Mouse (Mus musculus) erythroblast, adult 5-6 weeks (primary cell): ENCODE measurements around the gene Podnl1. TPM values are rescaled to one million over a fixed set of nuclear protein-coding genes. Genes with fewer than 3 reads are reported as not detected.

Experiments used
- ATAC-seq: replicated peaks from 2 replicates; pipeline ENCODE4 v1.8.0; 2016; ENCODE audit warnings: moderate number of reproducible peaks, mild to moderate bottlenecking, moderate TSS enrichment, inconsistent platforms; ENCODE audit not compliant: poor library complexity, low FRiP score, severe bottlenecking
- total RNA-seq, 2 experiments: library from RNA; stranded (forward) in 1 of 2; stranded (reverse) in 1 of 2; fragments of 150-400 nt in 1 of 2; fragments of 200-764, 138-1000 nt in 1 of 2; gene quantifications; 2 replicates each; pipeline versions ENCODE4 v1.2.3 to v1.2.4; 2015 to 2017; ENCODE audit warnings: low replicate concordance in 2 of 2

Podnl1 gene
- total RNA-seq, 2 experiments from 2014 or later, result not detected

DNA sequence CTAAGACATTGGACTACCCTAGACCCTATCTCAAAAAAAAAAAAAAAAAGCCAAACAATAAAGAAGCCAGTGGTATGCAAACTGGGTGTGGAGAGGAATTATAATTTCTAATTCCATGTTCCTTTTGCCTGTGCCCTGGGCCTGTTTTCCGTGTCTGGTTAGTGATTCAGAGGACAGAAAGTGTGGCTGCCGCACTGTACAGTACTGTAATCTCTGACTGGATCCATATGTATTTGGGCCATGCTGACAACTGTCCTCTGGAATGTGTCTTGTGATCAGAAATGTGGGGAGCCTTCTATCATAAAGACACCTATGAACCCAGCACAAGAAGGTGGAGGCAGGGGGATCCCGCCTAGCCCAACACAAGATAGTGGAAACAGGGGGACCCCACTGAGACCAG is 3.6 kb upstream of the Podnl1 start:
- ATAC-seq, result no peak

DNA sequence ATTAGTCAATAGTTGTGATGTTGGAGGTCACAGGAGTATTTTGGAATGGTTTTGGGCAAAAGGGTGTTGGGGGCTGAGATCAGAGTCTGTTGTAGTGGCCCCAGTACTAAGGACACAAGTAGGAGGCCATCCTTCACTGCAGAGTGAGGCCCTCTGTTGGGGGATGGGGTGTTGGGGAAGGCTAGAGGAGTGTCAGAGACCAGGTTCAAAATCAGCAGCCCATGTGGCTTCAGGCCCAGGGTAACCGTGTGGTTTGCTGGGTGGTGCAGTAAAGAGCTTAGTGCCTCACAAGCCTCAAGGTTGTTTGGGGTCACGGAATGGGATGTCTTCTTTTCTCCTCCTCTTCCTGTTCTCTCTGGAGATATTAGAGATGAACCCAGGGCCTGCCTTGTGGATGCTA is 953 bp downstream of the Podnl1 start:
- ATAC-seq, result no peak

DNA sequence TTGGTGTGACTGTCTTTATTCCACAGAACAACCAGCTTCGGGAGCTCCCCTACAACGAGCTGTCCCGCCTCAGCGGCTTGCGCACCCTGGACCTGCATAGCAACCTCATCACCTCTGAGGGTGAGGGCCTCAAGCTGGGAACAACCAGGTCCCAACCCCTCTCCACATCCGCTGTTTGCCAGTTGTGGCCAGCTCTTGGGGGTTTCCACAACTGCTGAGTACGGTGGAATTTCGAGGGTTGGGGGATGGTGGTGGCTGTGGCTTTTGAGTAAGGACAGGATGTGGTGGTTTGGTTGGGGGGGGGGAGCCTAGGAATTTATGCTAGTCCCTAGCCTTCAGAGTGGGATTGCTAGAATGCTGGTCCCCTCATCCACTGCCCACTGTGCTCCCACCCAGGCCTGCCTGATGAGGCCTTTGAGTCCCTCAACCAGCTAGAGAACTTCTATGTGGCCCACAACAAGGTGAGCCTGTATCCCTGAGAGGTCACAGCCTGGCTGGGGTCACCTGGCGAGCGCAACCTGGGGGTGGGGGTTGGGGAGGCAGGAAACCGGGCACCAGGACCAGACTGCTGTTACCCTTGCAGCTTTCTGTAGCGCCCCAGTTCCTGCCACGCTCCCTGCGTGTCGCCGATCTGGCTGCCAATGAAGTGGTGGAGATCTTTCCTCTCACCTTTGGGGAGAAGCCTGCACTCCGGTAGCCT is 1.6 kb downstream of the Podnl1 start:
- no peak for ATAC-seq

DNA sequence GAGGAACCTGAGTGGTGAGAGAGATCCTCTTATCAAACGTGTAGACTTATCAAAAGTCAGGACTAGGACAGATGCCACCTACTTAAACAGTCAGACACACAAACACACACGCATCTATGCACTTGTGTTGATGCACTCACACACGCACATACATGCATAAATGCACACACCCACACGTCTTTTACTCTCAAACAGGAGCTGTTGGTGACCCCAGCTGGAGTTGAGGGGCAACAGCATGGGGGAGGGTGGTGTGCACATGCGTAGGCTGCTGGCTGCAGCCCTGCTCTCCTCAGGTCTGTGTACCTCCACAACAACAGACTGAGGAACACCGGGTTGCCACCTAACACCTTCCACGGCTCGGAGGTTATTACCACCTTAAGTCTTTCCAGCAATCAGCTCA is 2.5 kb downstream of the Podnl1 start:
- ATAC-seq, result no peak

DNA sequence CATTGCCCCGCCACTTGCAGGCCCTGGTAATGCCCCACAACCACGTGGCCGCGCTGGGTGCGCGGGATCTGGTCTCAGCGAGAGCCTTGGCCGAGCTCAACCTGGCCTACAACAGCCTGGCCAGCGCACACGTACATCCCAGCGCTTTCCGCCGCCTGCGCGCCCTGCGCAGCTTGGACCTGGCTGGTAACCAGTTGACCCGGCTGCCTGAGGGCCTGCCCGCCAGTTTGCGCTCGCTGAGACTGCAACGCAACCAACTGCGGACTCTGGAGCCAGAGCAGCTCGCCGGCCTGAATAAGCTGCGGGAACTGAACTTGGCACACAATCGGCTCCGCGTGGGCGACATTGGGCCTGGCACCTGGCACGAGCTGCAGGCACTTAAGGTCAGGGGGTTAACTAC is 5.0 kb downstream of the Podnl1 start:
- no peak for ATAC-seq

DNA sequence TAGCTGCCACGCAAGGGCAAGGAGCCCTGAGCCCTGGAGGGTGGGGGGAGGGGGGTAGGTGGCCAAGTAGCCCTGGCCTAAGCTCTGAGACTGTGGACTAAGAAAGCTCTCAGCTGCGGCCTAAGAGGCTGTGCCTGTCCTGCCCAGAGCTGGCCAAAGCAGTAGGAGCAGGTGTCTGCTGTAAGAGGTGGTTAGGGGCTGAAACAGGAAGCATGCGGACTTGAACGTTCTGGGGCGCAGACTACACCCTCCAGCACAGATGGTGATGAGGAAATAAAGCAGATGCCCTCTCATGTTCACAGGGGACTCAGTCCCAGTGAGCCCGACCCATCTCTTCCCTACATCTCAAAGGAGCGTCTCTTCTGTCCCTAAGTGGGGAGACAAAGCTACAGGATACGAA is 6.4 kb downstream of the Podnl1 start:
- no peak for ATAC-seq

DNA sequence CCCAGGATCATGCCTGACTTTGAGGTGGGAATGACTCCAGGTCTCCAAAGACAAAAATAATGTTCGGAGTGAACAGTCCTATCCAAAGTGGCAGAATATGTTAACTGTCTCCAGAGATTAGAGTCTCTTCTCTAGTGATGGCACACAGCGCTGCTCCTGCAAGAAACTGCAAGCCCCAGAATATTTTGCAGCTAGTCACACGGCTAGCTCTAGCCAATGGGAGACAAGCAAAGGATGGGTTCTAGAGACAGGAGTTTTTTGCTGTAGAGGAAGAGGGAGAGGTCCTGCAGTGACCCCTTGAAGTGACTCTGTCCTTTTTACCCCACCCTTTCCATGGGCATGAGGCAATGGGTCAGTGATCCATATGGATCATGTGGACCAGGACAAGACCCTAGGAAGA is 12.1 kb downstream of the Podnl1 start:
- no peak for ATAC-seq

DNA sequence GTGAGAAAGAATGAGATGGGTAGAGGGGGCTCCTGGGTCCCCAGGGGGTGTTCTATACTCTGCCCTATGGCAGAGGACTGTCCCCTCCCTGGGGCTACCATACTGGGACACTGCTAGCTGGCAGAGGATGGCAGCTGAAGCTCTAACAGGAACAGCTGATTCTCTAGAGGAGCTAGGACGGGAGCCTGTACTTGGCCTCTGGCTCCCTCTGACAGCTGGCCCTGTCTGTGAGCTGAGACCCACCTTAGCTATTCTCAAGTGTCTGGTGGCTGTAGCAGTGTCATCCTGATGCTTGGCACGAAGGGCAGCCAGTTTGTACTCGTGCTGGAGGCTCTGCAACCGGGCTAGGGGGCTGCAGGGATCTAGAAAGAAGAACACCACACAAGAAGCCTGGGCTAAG is 15.0 kb downstream of the Podnl1 start:
- ATAC-seq, result no peak

DNA sequence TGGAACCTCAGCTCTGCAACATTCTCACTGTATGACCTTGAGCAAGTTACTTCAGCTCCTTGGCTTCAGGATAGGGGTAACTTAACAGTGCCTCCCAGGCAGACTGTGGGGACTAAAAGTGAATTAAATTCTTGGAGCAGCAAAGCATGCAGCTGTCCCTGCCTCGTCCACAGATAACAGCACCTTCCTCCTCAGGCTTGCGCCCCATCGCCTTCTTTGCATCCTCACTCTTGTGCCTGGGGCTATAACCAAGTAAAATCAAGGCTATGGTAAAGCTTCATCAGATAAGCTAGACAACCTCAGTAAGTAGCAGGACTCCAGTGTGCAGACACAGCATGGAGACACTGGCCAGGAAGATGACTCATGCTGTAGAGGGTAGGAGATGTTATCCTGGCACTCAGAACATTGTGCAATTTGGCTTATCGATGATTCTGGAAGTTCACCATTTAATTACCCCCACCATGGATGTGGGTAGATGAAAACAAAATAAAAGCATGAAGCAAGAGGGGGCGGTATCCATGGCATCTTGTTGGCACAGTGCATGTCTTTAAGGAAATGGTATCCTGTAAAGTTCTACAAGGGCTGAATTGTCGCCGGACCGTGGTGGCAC is 19.0 kb downstream of the Podnl1 start:
- no peak for ATAC-seq

DNA sequence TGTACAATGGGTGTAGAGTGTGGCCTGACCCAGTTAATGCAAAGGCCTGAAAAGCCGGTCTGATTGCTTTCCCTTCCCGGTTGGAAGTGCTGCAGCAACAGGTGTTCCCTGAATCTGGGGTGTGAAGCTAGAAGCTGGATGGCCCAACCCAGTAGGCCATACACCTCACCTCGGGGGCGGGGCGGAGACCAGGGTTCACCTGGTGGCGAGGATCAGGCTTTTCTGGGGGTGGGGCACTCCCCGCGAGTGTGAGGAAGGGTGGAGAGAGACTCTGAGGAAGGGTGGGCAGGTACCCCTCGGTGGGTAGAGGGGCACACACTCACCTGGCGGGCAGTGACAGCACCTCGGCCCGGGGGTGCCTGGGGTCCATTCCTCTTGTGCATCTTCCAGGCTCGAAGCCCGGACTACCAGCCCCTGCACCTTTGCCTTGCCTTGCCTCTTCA is 21.6 kb downstream of the Podnl1 start:
- ATAC-seq, result peak; percentile 45

DNA sequence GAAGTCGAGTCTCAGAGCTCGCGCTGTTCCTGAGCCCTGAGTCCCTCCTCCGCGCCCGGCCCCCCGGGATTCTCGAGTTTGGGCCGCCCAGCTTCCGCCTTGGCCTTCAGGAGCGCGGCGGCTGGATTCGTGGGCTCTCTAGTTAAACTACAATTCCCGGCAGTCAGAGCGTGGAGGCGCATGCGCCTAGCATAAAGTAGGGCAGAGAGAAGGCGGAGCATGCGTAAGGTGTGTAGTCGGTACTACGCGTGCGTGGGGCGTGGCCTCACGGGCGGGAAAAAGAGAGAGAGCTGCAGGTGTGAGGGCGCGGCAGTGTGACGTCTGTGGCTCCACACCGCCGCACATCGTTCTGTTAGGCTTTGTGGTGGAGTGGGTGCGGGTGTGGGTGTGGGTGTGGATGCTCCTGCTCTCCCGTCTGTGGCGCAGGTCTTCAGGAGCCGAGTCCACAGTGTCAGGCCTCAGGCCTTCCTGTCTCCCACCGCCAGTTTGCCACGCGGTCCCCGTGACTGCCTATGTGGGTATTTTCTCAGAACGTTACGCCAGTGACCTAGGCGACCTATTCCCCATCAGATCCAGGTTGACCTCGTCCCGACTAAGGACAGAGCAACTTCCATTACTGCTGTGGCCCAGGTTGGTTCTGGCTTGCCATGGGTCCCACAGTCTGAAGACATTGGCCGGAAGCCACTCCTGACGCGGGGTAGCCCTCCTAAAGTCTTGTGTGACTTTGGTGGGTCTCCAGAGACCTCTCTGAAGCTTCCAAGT is 22.2 kb downstream of the Podnl1 start, which contains the start of the genes Cc2d1a and 4930432K21Rik:
Cc2d1a (minus strand) TSS at position 168 of the 762 bp plus-strand sequence.
4930432K21Rik (plus strand) TSS at position 257 of the 762 bp plus-strand sequence.
- peak; percentile 96 for ATAC-seq

DNA sequence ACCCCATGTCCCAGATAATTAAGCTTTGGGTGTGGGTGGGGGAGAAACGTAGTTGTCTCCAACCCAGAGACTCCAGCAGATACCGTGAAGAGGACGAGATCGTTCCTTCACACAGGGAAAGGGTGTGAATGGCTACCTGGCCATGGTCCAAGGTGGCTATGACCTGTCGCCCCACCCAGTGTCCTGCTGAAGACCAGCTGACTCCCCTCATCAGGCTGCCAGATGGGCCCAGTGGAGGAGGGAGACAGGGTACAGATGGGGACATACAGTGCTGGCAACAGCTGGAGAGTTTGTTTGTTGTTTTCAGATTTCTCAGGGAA is 22.7 kb downstream of the Podnl1 start:
- no peak for ATAC-seq

DNA sequence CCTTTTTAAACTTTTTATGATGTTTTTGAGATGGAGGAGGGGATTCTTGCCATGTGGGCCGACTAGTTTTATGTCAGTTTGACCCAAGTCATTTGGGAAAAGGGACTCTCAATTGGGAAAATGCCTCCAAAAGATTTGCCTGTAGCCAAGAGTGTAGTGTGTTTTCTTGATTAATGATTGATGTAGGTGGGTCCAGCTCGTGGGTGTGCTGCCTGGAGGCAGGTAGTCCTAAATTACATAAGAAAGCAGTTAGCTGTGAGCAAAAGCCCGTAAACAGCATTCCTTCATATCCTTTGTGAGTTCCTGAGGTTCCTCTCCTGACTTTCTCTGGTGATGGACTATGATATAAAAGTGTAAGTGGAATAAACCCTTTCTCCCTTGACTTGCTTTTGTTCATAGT is 23.4 kb downstream of the Podnl1 start:
- ATAC-seq, result no peak

DNA sequence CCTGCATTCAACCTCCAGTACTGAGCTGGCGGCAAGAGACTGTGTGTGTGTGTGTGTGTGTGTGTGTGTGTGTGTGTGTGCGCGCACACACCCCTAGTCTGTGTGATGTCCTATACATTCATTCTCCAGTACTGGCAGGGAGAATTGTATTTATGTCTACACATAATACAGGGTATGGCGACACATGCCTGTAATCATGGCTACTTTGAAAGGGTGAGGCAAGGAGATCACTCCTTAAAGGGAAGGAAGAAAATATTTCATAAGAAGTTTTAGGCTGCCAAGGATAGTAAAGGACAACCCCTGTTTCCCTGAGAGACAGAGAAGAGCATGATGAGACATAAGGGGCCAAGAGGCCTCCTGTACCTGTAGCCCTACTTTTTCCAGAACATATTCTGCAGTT is 31.8 kb downstream of the Podnl1 start:
- ATAC-seq, result no peak

DNA sequence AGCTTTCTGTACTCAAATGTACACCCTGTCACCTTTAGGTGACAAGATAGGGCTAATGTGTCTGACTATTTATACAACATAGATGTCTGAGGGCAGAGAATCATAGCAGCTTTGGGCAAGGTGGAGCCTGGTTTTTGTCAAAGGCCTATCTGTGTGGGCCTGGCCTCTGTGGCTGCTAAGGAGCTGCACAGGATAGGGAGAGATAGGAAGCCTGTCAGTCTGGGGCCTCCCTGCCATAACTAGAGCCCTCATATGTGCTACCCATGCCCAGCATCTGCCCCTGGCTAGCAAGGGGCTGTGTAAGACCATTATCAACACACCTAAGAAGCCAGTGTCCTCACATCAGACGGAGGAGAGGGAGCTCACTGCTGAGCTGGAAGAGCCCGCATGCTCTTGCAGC is 41.9 kb downstream of the Podnl1 start:
- no peak for ATAC-seq

DNA sequence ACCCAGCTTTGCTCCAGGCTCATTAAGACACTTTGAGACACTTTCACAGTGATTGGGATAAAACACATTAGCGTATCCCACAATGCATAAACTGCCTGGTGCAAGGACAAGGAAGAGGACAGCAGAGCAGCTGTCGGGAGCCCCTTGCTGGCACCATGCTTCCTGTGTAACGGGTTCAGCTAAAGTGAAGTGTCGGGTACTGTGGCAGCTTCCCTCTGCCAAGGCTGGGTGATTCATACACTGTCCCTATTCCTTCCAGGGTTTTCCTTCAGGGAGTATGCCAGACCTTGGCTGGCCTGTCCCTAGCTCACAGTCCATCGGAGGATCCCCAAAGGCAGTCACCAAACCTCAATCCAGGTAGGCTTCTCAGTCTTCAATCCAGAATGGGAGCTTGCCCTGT is 44.3 kb downstream of the Podnl1 start:
- ATAC-seq, result no peak

DNA sequence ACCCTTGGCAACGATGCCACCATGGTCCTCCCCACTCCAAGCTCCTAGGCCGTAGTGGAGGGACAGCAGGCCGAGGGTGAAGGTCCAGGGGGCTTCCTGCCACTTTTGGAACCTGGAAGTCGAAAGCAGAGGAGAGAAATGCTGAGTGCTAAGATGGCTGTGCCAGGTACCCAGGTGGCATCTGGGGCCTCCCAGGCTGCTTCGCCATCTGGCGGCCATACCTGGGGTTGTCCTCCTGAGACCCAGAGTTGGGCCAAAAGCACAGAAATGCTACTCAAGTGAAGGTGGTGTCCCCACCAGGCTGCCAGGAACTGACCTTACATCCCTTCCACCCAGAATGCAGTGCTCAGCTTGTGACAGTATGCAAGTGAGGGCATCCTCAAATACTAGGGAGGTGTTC is 48.1 kb downstream of the Podnl1 start:
- ATAC-seq, result no peak

DNA sequence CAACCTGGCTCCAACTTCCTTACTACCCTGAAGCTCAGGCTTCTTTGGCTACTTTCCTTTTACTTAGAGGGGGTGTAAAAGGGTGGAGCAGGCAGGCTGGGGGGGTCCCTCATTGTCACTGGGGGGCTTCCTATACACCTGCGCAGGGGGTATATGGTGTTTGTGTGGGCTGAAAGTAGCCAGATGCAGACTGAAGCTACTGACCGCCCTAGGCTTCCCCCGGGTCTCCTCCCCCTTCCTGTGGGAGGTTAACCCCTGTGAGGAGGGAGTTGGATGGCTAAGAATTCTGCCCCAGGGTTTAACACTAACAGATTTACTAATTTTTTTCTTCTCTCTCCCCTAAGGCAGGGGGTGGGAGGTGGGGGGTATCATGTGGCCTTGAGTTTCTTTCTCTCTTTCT is 50.8 kb downstream of the Podnl1 start:
- ATAC-seq, result no peak

DNA sequence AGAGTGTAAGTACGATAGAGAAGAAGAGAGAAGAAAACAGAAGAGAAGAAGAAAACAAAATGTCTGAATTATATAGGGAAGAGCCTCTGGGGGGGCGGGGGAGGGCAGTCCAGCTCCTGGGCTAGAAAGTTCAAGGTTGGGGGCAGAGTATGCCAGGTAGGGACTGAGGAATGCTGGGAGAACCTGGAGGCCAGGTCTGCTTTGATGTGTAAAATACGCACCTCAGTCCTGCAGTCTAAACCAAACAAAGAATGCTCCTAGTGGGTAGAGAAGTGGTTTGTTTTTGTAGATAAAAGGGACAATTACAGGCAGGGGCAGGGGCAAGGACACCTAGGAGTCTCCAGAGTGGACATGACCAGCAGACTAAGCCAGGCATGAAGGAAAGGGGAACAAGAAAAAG is 51.6 kb downstream of the Podnl1 start:
- ATAC-seq, result no peak

DNA sequence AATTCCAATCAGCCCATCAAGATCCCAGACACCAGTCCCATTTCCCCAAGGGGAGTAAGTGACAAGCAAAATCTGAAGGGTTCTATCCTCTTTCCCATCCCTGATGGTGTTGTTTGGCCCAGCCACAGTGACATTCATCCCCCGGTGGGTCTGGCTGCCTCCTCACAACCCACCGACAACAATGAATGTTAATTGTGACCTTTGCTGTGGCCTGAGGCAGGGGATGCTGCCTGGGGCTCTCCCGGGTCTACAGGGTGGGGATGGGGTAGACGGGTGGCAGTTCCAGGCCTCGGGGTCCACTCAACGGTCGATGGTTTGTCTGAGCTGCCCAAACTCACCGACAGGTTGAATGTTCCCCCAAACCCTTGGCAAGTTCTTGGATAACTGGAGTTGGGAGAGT is 52.8 kb downstream of the Podnl1 start:
- no peak for ATAC-seq

DNA sequence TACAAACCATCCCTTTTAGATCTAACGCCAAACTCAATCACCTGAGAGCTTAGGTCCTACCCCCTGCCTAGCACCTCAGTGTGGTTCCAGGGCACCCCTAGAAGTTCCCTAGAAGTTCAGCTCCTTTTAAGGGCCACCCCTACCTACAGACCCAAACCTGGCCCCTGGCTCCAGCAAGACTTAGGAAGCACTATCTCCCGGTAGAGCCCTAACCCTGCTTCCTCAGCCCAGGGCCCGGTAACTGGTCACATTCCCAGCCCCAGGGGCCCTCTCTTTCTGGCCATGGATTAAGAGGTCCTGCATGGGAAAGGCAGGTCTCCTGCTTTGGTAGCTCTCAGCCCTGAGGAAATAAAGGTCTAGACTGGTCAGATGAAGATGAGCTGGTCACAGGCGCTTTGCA is 54.2 kb downstream of the Podnl1 start:
- ATAC-seq, result no peak
